Mouse (Mus musculus) layer of hippocampus, postnatal 25 days (tissue): ENCODE measurements at regions not wholly inside any gene's neighbourhood (a gene's known extent, or its start where the extent isn't known, plus 50 kb on each side); places are given as distances from the start of the nearest gene placed in this dataset.

ENCODE experiments used
- DNase-seq, 2 experiments: peaks; one replicate each; pipeline ENCODE4 v3.0.0; 2022; ENCODE audit warnings: mixed read lengths in 2 of 2, low spot score in 1 of 2; ENCODE audit errors: extremely low spot score in 1 of 2

- DNase-seq, result no peak
Observed at GRCm38 (mm10) chr1:47854372-47854771, 961.7 kb upstream of the Slc39a10 start.

DNA sequence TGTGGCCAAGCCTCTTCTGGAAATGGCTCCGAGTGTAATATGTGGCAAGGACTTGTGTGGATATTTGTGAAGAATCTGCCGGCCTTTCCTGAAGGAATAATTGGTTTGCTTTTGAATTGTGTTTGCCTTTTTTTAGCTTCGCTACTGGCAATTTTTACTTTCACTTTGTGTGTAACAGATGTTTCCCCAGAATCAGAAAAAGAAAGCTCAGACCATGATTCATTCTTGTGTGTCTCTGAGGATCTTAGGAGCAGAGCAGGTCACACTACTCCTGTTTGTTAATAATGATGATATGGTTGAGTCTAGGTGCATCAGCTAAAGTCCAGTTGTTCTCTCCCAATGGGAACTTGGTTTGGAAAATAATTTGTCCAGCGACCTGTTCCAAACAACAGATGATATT, 961.3 kb upstream of the Slc39a10 start:
- no peak for DNase-seq

DNA sequence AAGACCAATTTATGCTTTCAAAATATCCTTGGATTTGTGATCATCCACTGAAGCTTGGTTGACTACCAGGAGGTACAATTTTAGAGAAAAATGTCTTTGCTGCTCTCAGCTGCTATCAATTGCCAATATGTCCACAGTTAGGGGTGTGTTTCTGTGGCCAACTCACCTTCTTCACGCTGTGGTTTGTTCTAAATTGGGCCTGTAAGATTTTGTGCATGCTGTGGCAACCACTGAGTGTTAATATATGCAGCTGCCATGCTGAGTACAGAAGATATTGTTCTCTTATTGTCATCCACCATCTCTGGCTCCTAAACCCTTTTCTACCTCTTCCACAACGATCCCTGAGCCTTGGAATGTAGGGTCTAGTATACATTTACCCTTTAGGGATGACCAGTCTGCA, 948.2 kb upstream of the Slc39a10 start:
- DNase-seq, result no peak

DNA sequence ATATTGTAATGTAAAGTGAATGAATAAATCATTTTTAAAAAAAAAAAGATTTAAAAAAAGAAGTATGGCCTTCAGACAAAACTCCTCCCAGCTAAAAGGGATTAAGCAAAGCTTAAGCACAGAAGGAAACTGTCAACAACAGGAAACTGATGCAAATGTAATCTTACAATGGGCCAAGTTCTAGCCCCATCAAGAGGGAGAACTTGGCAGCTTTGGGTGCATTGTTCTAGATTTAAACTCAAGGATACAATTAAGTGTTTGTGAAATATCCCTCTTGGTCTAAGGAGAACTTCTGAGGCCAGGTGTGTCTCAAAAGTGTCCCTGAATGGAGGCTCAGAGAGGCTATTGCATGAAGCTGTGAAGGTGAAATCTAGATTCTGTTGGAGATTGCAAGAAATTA, 941.4 kb upstream of the Slc39a10 start:
- no peak for DNase-seq

GRCm38 (mm10) chr1:47827206-47827605, 934.6 kb upstream of the Slc39a10 start:
- DNase-seq, result no peak

DNA sequence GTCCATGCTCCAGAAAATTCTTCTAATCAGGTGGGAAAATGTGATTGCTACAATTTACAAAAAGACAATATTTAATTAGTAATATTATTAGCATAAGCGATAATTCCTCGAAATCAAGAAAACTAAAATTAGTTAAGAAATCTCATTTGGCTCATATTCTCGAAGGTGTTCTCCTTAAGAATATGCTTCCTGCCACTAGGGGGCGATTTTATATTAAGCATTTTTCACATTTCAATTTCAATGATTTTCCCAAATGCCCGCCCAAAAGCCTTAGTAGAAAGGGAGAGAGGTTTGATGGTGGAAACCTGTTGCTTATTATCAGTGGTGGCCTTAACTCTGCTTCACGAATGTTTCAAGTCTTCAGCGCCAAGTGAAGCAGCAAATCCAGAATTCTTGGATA, 916.9 kb upstream of the Slc39a10 start:
- DNase-seq, result peak in 1 of 2 experiments; percentile 12

- no peak for DNase-seq
Observed at GRCm38 (mm10) chr1:47794763-47795162, 902.1 kb upstream of the Slc39a10 start.
